Mouse (Mus musculus) kidney, postnatal 0 days (tissue): ENCODE results near the gene Asb8. TPM values are rescaled to one million over a fixed set of nuclear protein-coding genes. Genes with fewer than 3 reads are reported as not detected.

Experiments used
- ATAC-seq: fragments of 200-750 bp; cut with Nextera tagmentation; replicated peaks from 2 replicates; pipeline ENCODE4 v1.8.0; 2017; ENCODE audit warnings: low read depth, moderate number of reproducible peaks, moderate TSS enrichment, moderate library complexity; ENCODE audit not compliant: low FRiP score
- DNase-seq: peaks from one replicate; pipeline ENCODE4 v3.0.0-alpha.2; 2016; ENCODE audit warnings: low spot score
- H3K27ac ChIP-seq: fragments of 300-500 bp; sonication (generic); 2 replicates; pipeline ENCODE4 v1.5.1; 2014; ENCODE audit warnings: mild to moderate bottlenecking
- H3K27me3 ChIP-seq: fragments of 300-500 bp; sonication (generic); 2 replicates; pipeline ENCODE4 v1.6.1; 2014; ENCODE audit warnings: low read length, mixed read lengths; ENCODE audit not compliant: insufficient read depth
- H3K36me3 ChIP-seq: fragments of 300-500 bp; sonication (generic); 2 replicates; pipeline ENCODE4 v1.6.1; 2014; ENCODE audit warnings: low read length, mixed read lengths; ENCODE audit not compliant: insufficient read depth
- H3K4me1 ChIP-seq: fragments of 300-500 bp; sonication (generic); replicated peaks from 2 replicates; pipeline ENCODE4 v1.6.1; 2014; ENCODE audit warnings: antibody characterized with exemption, low read length, mixed read lengths; ENCODE audit not compliant: insufficient read depth
- H3K4me2 ChIP-seq: fragments of 300-500 bp; sonication (generic); 2 replicates; pipeline ENCODE4 v1.6.1; 2014; ENCODE audit warnings: mild to moderate bottlenecking, low read length, moderate library complexity, mixed read lengths
- H3K4me3 ChIP-seq: fragments of 300-500 bp; sonication (generic); replicated peaks from 2 replicates; pipeline ENCODE4 v1.5.1; 2014; ENCODE audit warnings: low read depth, low read length
- H3K9ac ChIP-seq: fragments of 300-500 bp; sonication (generic); 2 replicates; pipeline ENCODE4 v1.6.1; 2014; ENCODE audit warnings: low read depth, low read length
- H3K9me3 ChIP-seq: fragments of 300-500 bp; sonication (generic); replicated peaks from 2 replicates; pipeline ENCODE4 v1.6.1; 2016; ENCODE audit warnings: low read length, inconsistent platforms, mixed read lengths
- CTCF ChIP-seq: IDR thresholded peaks from 2 replicates; pipeline ENCODE4 v1.5.1; 2016; ENCODE audit warnings: antibody characterized with exemption, low read depth, mild to moderate bottlenecking, moderate library complexity
- WGBS: fragments of 180-500 bp; shearing (Covaris S2); extraction: QIAGEN DNeasy Blood & Tissue Kit; methylation state at CpG from one replicate; pipeline ENCODE4 v1.1.7; 2014; 5-methylcytosine and 5-hydroxymethylcytosine counted together
- polyA plus RNA-seq: library from polyadenylated mRNA; unstranded; fragments of >200 nt; fragmentation: Nextera tagmentation; extraction: Ambion mirVana; gene quantifications from 2 replicates; pipeline ENCODE4 v1.2.1, GENCODE M21; 2015

The Asb8 gene
- polyA plus RNA-seq, 1 experiment from 2014 or later, result 49.5 TPM

GRCm38 (mm10) chr15:98133471-98133870 is 32.0 kb downstream of the Asb8 start:
- peaks cover 54% of the 10 kb centered on the region for H3K36me3 ChIP-seq
- WGBS, result 90% methylated on average over 3 of the region's 3 CpGs
- H3K9ac ChIP-seq, result no peak overlapping the region

GRCm38 (mm10) chr15:98131942-98132655 is 33.3 kb downstream of the Asb8 start:
- Histone ChIP-seq H3K27me3 (no peaks in the 10 kb centered on the region), H3K4me1 (no peaks in the 10 kb centered on the region), H3K4me3 (no peak overlapping the region), H3K4me2 (no peak overlapping the region), H3K9ac (no peak overlapping the region), H3K36me3 (peaks cover 53% of the 10 kb centered on the region), H3K27ac (no peak overlapping the region), H3K9me3 (no peaks in the 10 kb centered on the region)
- DNase-seq (no peak), ATAC-seq (no peak)
- TF ChIP-seq CTCF, result no peak
- 82% methylated on average over 15 of the region's 15 CpGs for WGBS

More at GRCm38 (mm10) chr15:98133471-98133870, 32.0 kb downstream of the Asb8 start:
- Histone ChIP-seq H3K4me1 (no peaks in the 10 kb centered on the region), H3K4me3 (no peak overlapping the region), H3K27ac (no peak overlapping the region), H3K27me3 (no peaks in the 10 kb centered on the region), H3K4me2 (no peak overlapping the region), H3K9me3 (no peaks in the 10 kb centered on the region)
- no peak for TF ChIP-seq CTCF
- DNase-seq, result no peak
- no peak for ATAC-seq

- H3K36me3 ChIP-seq, result peaks cover 47% of the 10 kb centered on the region
- H3K27me3 ChIP-seq, result no peaks in the 10 kb centered on the region
- H3K27ac ChIP-seq, result no peak overlapping the region
- no peak for DNase-seq
- TF ChIP-seq CTCF, result no peak
- H3K9me3 ChIP-seq, result no peaks in the 10 kb centered on the region
- no peak overlapping the region for H3K4me3 ChIP-seq
- no peaks in the 10 kb centered on the region for H3K4me1 ChIP-seq
- no peak overlapping the region for H3K4me2 ChIP-seq
- H3K9ac ChIP-seq, result no peak overlapping the region
- no peak for ATAC-seq
- 91% methylated on average over 7 of the region's 7 CpGs for WGBS
Measured at GRCm38 (mm10) chr15:98131451-98131850, 34.0 kb downstream of the Asb8 start.

GRCm38 (mm10) chr15:98131001-98131400 is 34.4 kb downstream of the Asb8 start:
- Histone ChIP-seq H3K9me3 (no peaks in the 10 kb centered on the region), H3K4me1 (no peaks in the 10 kb centered on the region), H3K4me3 (no peak overlapping the region), H3K27me3 (no peaks in the 10 kb centered on the region), H3K4me2 (no peak overlapping the region), H3K9ac (no peak overlapping the region), H3K36me3 (peaks cover 46% of the 10 kb centered on the region), H3K27ac (no peak overlapping the region)
- no peak for ATAC-seq
- 91% methylated on average over 4 of the region's 4 CpGs for WGBS
- TF ChIP-seq CTCF, result no peak
- DNase-seq, result no peak

- ATAC-seq, result no peak
- no peak for DNase-seq
- Histone ChIP-seq H3K4me1 (no peaks in the 10 kb centered on the region), H3K27ac (no peak overlapping the region), H3K4me3 (no peak overlapping the region), H3K9ac (no peak overlapping the region), H3K4me2 (no peak overlapping the region), H3K27me3 (no peaks in the 10 kb centered on the region), H3K36me3 (peaks cover 50% of the 10 kb centered on the region), H3K9me3 (no peaks in the 10 kb centered on the region)
- WGBS, result 93% methylated on average over 20 of the region's 20 CpGs
- no peak for TF ChIP-seq CTCF
Measured at GRCm38 (mm10) chr15:98120831-98121230, 44.6 kb downstream of the Asb8 start.

- ATAC-seq, result no peak
- Histone ChIP-seq H3K9ac (no peak overlapping the region), H3K36me3 (peaks cover 48% of the 10 kb centered on the region)
Measured at GRCm38 (mm10) chr15:98119363-98119762, 46.1 kb downstream of the Asb8 start.

GRCm38 (mm10) chr15:98116287-98116686 is 49.1 kb downstream of the Asb8 start:
- H3K36me3 ChIP-seq, result peaks cover 28% of the 10 kb centered on the region
- H3K9ac ChIP-seq, result no peak overlapping the region
- no peak overlapping the region for H3K27ac ChIP-seq
- no peak for DNase-seq
- no peaks in the 10 kb centered on the region for H3K27me3 ChIP-seq
- H3K4me2 ChIP-seq, result no peak overlapping the region
- H3K9me3 ChIP-seq, result no peaks in the 10 kb centered on the region
- H3K4me1 ChIP-seq, result no peaks in the 10 kb centered on the region
- H3K4me3 ChIP-seq, result no peak overlapping the region
- no peak for TF ChIP-seq CTCF
- 87% methylated on average over 5 of the region's 5 CpGs for WGBS
- no peak for ATAC-seq

More at GRCm38 (mm10) chr15:98119363-98119762, 46.1 kb downstream of the Asb8 start:
- DNase-seq, result no peak
- no peak overlapping the region for H3K27ac ChIP-seq
- no peak overlapping the region for H3K4me3 ChIP-seq
- TF ChIP-seq CTCF, result no peak
- H3K27me3 ChIP-seq, result no peaks in the 10 kb centered on the region
- no peak overlapping the region for H3K4me2 ChIP-seq
- no peaks in the 10 kb centered on the region for H3K9me3 ChIP-seq
- H3K4me1 ChIP-seq, result no peaks in the 10 kb centered on the region
- WGBS, result 83% methylated on average over 12 of the region's 12 CpGs
